Mouse (Mus musculus) kidney, adult 2 months (tissue): Measurements from ENCODE around the gene Syt3.

Source experiments
- CTCF ChIP-seq: fragments of 200-500 bp; conservative IDR thresholded peaks from 2 replicates; pipeline ENCODE4 v1.5.1; 2011; ENCODE audit warnings: low read depth, mild to moderate bottlenecking, control low read depth, low read length, moderate library complexity, mixed read lengths; ENCODE audit not compliant: insufficient read depth, insufficient read length
- POLR2A ChIP-seq: fragments of 200-500 bp; IDR thresholded peaks from one replicate; pipeline ENCODE4 v1.6.1; 2011; ENCODE audit warnings: low read depth, low read length, control low read depth

DNA sequence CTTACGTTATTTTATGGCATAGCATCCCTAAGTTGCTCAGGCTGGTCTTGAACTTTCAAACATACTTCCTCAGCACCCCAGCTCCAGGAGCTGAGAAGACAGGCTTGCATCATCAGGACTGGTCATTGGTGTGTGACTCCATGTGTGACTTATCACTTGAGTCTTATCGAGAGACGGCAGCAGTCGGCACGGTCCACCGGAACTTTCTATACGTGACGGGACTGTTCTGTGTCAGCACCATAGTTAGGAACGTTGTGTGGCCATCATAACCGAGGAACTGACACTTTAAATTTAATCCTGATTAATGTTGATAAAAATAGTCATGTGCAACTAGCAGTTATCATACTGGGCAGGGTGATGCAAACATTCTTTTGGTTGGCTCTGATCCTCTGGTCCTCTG, 42.8 kb upstream of the Syt3 start:
- TF ChIP-seq CTCF (no peak), POLR2A (no peak)
